Mouse (Mus musculus) T-cell, adult 2 months (primary cell): ENCODE data around the gene Igfals.
A peak's percentile ranks its signal among the peaks of the same experiment; 100 is the strongest.

ENCODE experiments used
- DNase-seq: peaks from one replicate; pipeline ENCODE4 v3.0.0; 2022; ENCODE audit warnings: low spot score

The Igfals gene

DNA sequence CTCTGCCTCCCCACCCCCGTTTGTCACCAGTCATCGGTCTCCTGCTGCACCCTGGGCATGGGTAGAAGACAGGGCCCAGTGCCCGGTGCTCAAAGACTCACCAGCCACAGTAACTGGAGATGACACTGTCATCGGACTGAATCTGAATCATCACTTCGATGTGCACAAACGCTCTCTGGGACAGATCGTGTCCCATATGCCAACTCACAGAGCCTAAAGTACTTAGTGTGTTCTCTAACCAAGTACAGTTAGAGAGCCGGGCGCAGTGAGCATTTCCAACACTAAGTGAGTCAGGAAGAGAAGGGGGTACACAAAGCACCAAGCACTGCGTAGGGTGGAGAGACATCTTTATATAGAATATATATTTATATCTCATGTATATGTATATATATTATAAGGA is 2.1 kb downstream of the Igfals start:
- no peak for DNase-seq

GRCm38 (mm10) chr17:24873695-24874404 is 8.1 kb downstream of the Igfals start:
- DNase-seq: no peak

DNA sequence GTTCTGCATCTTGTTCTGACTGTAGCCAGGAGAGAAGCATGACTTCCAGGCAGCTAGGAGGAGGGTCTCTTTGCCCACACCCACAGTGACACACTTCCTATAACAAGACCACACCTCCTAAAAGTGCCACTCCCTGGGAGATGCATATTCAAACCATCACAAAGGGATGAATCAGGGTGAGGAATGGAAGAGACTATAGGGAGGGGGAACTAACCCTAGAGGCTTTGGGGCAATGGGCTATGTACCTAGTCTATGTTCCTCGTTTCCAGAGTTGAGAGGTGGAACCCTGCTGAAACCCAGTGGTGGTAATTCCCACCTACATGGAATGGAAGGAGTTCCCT is 8.6 kb downstream of the Igfals start:
- DNase-seq: no peak

DNA sequence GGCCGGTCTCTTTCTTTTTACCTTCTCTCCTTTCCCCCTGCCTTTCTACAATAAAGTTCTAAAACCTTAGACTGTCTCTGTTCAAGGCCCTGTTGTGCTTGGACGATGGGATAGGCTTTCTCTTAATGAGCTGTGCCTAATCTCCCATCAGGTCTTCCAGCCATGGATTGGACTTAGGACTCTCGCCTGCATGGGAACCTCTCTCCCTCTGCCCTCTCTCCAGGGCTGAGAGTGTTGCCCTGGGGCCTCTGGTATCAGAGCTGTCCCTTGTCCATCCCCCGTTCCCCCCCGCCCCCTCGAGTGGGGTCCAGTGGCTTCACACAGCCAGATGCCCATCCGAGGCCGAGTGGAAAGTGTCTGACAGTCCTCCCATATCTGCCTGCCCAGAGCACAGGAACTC is 9.2 kb downstream of the Igfals start:
- DNase-seq: no peak

DNA sequence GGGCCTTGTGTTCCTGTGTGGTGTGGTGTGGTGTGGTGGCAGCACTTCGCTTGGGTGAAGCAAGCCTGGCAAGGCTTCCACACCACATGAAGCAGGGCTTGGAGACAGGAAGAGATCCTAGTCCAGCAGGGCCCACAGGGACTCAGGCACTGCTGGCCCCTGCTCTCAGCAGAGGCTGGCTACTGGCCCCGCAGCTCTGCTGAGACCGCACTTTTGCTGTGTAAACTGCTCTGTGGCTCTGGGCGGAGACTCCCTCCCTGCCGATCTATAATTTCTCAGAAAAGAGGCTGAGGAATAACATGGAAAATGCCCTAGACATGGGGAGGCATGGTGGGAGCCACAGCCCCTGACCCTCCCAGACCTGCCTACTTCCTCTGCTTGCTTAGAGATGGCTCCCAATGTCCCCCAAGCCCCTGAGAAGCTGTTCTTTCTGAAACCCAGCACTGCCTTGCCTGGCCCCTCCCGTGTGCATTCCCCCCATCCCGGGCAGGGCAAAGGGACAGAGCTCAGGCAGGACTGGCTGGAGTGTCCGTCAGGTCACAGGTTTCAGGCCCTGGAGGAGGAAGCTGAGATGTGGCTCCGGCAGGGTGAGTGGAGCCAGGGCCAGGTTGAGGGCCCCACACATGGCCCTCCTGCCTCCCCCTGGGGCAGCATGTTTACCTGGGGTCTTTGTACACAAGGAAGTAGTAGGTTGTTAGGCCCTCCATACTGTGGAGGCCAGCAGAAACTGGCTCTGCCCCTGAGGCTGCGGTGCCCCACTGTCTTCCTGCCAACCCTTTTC is 11.7 kb downstream of the Igfals start:
- no peak for DNase-seq

DNA sequence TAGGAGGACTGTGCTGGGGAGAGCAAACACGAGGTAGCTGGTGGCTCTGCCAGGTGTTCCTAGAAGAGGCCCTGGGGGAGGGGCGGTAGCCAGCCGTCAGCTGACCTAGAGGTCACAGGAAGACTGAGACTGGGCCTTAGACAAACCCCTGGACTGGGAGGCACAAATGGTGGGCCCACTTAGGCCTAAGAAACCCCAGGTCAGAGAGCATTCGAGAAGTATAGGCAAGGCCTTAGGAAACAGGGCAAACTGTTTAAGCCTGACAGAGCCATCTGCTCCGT is 12.3 kb downstream of the Igfals start:
- DNase-seq: no peak

- DNase-seq: no peak
These were observed 12.7 kb downstream of the Igfals start for GRCm38 (mm10) chr17:24878531-24878930.

GRCm38 (mm10) chr17:24881738-24882440 is 16.1 kb downstream of the Igfals start:
- peak; percentile 18 for DNase-seq

DNA sequence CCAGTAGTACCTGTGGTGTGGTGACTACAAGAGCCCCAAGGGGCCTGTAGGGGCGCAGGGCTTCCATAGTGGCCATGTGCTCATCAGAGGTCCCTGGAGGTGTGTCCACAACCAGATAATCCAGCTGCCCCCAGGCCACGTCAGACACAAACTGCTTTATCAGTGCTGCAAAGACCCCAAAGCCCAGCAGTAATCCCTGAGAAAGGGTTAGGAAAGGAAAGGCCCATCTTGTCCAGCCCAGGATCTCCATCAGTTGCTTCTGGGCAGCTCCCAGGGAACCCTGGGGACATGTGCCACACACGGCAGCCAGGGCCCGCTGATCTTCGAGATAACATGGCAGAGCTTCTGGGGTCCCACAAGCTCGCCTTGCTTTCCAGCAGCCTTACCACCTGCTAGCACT is 18.6 kb downstream of the Igfals start:
- DNase-seq: no peak

GRCm38 (mm10) chr17:24885356-24886133 is 19.7 kb downstream of the Igfals start:
- no peak for DNase-seq

DNA sequence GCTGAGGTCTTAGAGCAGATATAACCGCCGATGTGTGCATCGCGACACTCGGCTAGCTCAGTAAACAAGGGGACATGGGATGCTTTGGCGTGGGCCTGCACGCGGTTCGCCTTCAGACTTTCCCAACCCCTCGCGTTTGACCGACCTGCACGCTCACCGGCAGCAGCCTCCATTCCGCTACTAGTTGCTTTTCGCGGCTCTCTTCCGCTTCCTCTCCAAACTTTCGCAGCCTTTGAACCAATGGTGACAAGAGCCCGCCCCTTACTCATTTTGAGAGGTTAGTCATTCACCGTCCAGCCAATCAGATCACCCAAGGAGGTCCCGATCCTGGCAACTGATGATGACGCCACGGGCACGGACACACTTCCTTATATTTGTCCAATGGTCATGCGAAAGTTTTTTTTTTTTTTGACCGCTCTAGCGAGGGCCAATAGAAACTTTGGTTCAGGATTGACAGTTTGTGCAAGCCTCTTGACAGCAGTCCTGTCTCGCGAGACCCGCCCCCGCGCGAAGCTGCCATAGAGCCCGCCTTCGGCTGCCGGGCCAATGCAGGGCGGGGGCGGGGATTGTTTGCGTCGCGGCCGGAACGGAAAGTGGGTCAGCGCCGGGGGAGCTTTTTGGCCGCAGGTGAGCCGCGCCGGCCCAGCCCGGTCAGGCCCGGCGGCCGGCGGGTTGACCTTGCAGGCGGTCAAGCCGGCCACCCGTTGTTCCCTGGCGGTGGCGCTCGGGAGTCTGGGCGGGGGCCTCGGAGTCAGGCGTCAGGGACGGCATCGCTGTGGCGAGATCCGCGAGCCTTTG is 20.5 kb downstream of the Igfals start, which contains the start of the genes Nubp2 and Spsb3:
Gene Nubp2, minus strand, starts transcription at position 216 of the 798 bp plus-strand sequence.
Gene Spsb3, plus strand, starts transcription at position 510 of the 798 bp plus-strand sequence.
- peak; percentile 99 for DNase-seq

DNA sequence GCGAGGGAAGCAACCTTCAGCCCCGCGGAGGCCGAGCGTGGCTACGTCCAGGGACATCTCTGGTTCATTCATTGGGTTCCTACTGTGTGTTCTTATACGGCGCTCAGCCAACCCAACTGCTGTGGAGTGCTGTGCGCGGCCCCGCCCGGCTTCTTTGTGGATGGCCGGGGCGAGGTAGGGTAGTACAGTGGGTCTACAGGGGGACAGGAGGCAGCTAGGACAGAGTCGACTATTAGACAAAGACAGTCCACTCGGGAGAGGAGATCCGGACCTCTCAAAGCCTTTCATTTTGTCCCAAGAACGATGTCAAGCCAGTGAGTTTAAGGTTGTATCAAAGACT is 21.1 kb downstream of the Igfals start:
- no peak for DNase-seq

GRCm38 (mm10) chr17:24887291-24888080 is 21.7 kb downstream of the Igfals start:
- DNase-seq: no peak

DNA sequence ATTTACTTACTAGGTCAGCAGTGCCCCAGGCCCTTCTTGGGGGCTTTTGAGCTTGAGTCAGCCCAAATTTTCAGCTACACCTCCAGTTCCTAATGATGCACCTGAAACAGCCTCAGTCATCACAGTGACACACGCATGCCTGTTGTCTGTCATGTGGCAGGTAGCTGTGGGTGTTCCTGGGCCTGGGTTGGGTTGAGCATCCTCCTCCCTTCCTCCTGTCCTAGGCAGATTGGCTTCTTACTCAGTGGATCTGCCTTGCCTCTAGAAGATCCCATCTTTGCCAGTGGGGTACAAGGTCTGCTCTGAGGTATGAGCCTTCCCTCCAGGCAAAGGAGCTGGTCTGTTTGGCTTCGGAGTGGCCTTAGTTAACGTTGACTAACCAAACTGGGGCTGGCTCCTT is 23.1 kb downstream of the Igfals start:
- DNase-seq: no peak

- DNase-seq: no peak
These were observed 24.6 kb downstream of the Igfals start for GRCm38 (mm10) chr17:24890151-24891092.

GRCm38 (mm10) chr17:24891321-24891720 is 25.5 kb downstream of the Igfals start:
- no peak for DNase-seq

GRCm38 (mm10) chr17:24892785-24893184 is 27.0 kb downstream of the Igfals start:
- no peak for DNase-seq

DNA sequence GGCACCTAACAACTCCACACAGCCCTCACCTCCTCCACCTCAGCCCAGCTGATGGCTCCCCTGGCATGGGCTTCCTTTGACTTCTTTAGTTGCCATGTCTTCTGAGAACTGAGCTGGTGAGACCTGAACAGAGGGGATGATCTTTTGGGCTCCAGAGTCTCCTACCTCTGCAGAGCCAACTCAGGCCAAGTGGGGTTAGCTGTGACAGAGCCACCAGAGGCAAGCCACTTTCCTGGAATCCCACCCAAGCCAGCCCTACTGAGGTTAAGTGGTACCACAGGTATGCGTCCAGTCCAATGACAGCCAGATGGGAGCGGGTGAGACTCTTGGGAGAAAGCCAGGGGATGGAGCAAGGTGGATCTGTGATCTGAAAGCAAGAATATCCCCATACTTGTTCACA is 27.5 kb downstream of the Igfals start:
- no peak for DNase-seq
